Mouse (Mus musculus): ENCODE results near the gene Crp.

Gene Crp

GRCm38 (mm10) chr1:172697844-172698243, at the start of gene Crp:
Gene Crp (plus strand): TSS chr1:172698055.
- no peak for DNase-seq (ENCODE audit: low spot score in 2 of 2)

GRCm38 (mm10) chr1:172649396-172649795, 48.5 kb upstream of the Crp start:
- DNase-seq (ENCODE audit: low spot score in 2 of 2): no peak

GRCm38 (mm10) chr1:172650519-172651287, 47.2 kb upstream of the Crp start:
- DNase-seq (ENCODE audit: low spot score in 2 of 2): no peak

- DNase-seq (ENCODE audit: low spot score in 2 of 2): no peak
These were observed 46.4 kb upstream of the Crp start for GRCm38 (mm10) chr1:172651288-172651987.

- no peak for DNase-seq (ENCODE audit: low spot score in 2 of 2)
These were observed 45.7 kb upstream of the Crp start for GRCm38 (mm10) chr1:172652040-172652662.

- no peak for DNase-seq (ENCODE audit: low spot score in 2 of 2)
These were observed 44.0 kb upstream of the Crp start for GRCm38 (mm10) chr1:172653900-172654299.

- no peak for DNase-seq (ENCODE audit: low spot score in 2 of 2)
These were observed 40.6 kb upstream of the Crp start for GRCm38 (mm10) chr1:172657266-172657665.

GRCm38 (mm10) chr1:172659688-172660087, 38.2 kb upstream of the Crp start:
- DNase-seq (ENCODE audit: low spot score in 2 of 2): no peak

- no peak for DNase-seq (ENCODE audit: low spot score in 2 of 2)
These were observed 32.4 kb upstream of the Crp start for GRCm38 (mm10) chr1:172665457-172665856.

- no peak for DNase-seq (ENCODE audit: low spot score in 2 of 2)
These were observed 30.3 kb upstream of the Crp start for GRCm38 (mm10) chr1:172667597-172667996.

- DNase-seq (ENCODE audit: low spot score in 2 of 2): no peak
These were observed 27.1 kb upstream of the Crp start for GRCm38 (mm10) chr1:172670716-172671115.

GRCm38 (mm10) chr1:172680742-172681141, 17.1 kb upstream of the Crp start:
- no peak for DNase-seq (ENCODE audit: low spot score in 2 of 2)

GRCm38 (mm10) chr1:172683551-172683950, 14.3 kb upstream of the Crp start:
- DNase-seq (ENCODE audit: low spot score in 2 of 2): no peak

- no peak for DNase-seq (ENCODE audit: low spot score in 2 of 2)
These were observed 13.9 kb upstream of the Crp start for GRCm38 (mm10) chr1:172683957-172684356.

- DNase-seq (ENCODE audit: low spot score in 2 of 2): no peak
These were observed 12.7 kb upstream of the Crp start for GRCm38 (mm10) chr1:172685178-172685577.

GRCm38 (mm10) chr1:172697422-172697821, 433 bp upstream of the Crp start:
- DNase-seq (ENCODE audit: low spot score in 2 of 2): no peak

GRCm38 (mm10) chr1:172700814-172701213, 3.0 kb downstream of the Crp start:
- no peak for DNase-seq (ENCODE audit: low spot score in 2 of 2)

- DNase-seq (ENCODE audit: low spot score in 2 of 2): no peak
These were observed 3.5 kb downstream of the Crp start for GRCm38 (mm10) chr1:172701381-172701780.

- no peak for DNase-seq (ENCODE audit: low spot score in 2 of 2)
These were observed 4.0 kb downstream of the Crp start for GRCm38 (mm10) chr1:172701901-172702300.

- no peak for DNase-seq (ENCODE audit: low spot score in 2 of 2)
These were observed 6.9 kb downstream of the Crp start for GRCm38 (mm10) chr1:172704769-172705168.

- no peak for DNase-seq (ENCODE audit: low spot score in 2 of 2)
These were observed 8.4 kb downstream of the Crp start for GRCm38 (mm10) chr1:172706243-172706642.

GRCm38 (mm10) chr1:172709788-172710350, 12.0 kb downstream of the Crp start:
- DNase-seq (ENCODE audit: low spot score in 2 of 2): no peak

All from right cerebral cortex, postnatal 36 days (tissue).